Mouse (Mus musculus) stomach, adult 2 months (tissue): Measurements from ENCODE around the gene Rgs16. TPM values are rescaled to one million over a fixed set of nuclear protein-coding genes. Genes with fewer than 3 reads are reported as not detected.

Experiments used
- polyA plus RNA-seq: library from polyadenylated mRNA; depleted of rRNA; stranded (reverse); fragments of >200 nt; gene quantifications from 2 replicates; pipeline ENCODE4 v1.2.3, GENCODE M21; 2012; rRNA removed

The Rgs16 gene
- 0.47 and 0.73 TPM in 2 replicates for polyA plus RNA-seq

GRCm38 (mm10) chr1:153740145-153740544 lies at the start of gene Rgs16:
Gene Rgs16 (plus strand): TSS chr1:153740349.

GRCm38 (mm10) chr1:153749211-153749801 lies 9.2 kb downstream of the Rgs16 start, which contains the start of gene Rnasel:
Gene Rnasel (plus strand): TSS chr1:153749426.

Other genes starting within 250 kb of the Rgs16 start
- gene Npl, start 190.3 kb upstream of the Rgs16 start, polyA plus RNA-seq: 0.15 and 0.27 TPM in 2 replicates
- 0.02 TPM in 1 of 2 replicates, not detected in the other for gene Rgs8, start 87.3 kb upstream of the Rgs16 start, polyA plus RNA-seq
- gene Rnasel, start 9.1 kb downstream of the Rgs16 start, polyA plus RNA-seq: 1.6 and 2.8 TPM in 2 replicates
- 0.02 TPM in 1 of 2 replicates, not detected in the other for gene Rgsl1, start 103.8 kb downstream of the Rgs16 start, polyA plus RNA-seq
- gene Teddm1b, start 134.0 kb downstream of the Rgs16 start, polyA plus RNA-seq: 0.09 TPM in 1 of 2 replicates, not detected in the other
- 0.74 TPM in 1 of 2 replicates, not detected in the other for gene Teddm1a, start 151.4 kb downstream of the Rgs16 start, polyA plus RNA-seq
- gene Glul, start 159.6 kb downstream of the Rgs16 start, polyA plus RNA-seq: 112 and 123 TPM in 2 replicates
- 0.23 and 0.73 TPM in 2 replicates for gene Teddm2, start 159.9 kb downstream of the Rgs16 start, polyA plus RNA-seq